Mouse (Mus musculus): ENCODE data around the gene Catsper4.

- no peak for TF ChIP-seq CTCF (IDR thresholded peaks at IDR 0.05; ENCODE audit: low read depth, low read length)
- 0 out of 2 replicates have a peak, but pooled peaks have one; percentile 9 for TF ChIP-seq EP300 (IDR thresholded peaks at IDR 0.05; ENCODE audit: insufficient read depth, low read depth, low read length)
- TF ChIP-seq POLR2A (IDR thresholded peaks at IDR 0.05; ENCODE audit: insufficient read depth, low read length), result no peak
Observed at GRCm38 (mm10) chr4:134257198-134258009, 30.2 kb upstream of the Catsper4 start.

All from ES-Bruce4 (cell line).